Mouse (Mus musculus): ENCODE data around the gene Ascc2.

DNA sequence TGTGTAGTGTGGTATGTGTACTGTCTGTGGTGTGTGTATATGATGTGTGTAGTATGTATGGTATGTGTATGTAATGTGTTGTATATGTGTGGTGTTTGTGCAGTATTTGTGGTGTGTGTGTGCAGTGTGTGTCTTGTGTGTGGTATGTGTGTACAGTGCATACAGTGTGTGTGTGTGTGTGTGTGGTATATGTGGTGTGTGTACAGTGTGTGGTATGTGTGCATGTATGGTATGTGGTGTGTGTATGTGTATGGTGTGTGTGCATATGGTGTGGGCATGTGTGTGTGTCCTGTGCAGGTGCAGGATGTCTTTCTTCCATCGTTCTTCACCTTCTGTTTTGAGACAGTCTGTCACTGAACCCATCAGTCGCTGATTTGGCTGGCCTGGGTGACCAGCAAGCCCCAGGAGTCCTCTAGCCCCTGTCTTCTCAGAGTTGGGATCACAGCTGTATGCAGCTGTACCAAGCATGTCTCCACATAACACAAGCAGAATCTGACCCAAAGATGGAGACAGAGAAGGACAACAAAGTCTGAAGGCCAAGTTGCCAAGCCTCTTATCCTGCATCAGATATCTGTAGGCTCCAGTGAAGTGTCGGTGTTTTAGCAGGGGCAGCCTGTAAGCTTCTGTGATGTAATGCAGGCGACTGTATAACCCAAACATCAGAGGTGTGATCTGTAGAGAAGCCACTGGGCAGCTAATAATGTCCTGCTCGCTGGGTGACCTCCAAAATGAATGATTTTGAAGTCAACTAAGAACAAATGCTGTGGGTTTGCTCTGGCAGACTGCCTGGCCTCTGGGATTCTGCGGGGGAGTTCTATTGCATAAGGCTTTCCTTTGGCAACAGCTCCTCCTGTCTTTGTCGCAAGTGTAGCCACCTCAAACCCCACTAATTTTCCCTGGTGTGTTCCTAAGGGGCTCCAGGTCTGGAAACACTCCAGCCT, 59.8 kb downstream of the Ascc2 start:
- TF ChIP-seq POLR2A (IDR thresholded peaks at IDR 0.05; ENCODE audit: insufficient read length, low read depth) = no peak
- TF ChIP-seq TCF12 (IDR thresholded peaks at IDR 0.05; ENCODE audit: insufficient read depth, poor library complexity, severe bottlenecking) = no peak
- TF ChIP-seq USF1 (IDR thresholded peaks at IDR 0.05; ENCODE audit: low read depth) = no peak
